Mouse (Mus musculus) ovary, postnatal 36 days (tissue): ENCODE measurements around the gene Gbp10.
"Not testable (repeated sequence)": the region's sequence is repeated elsewhere in the genome, so short reads cannot be mapped to it uniquely, and the experiment has no call there.

Experiments used
- DNase-seq: peaks from one replicate; pipeline ENCODE4 v3.0.0; 2022; ENCODE audit warnings: low spot score, mixed read lengths

The Gbp10 gene

DNA sequence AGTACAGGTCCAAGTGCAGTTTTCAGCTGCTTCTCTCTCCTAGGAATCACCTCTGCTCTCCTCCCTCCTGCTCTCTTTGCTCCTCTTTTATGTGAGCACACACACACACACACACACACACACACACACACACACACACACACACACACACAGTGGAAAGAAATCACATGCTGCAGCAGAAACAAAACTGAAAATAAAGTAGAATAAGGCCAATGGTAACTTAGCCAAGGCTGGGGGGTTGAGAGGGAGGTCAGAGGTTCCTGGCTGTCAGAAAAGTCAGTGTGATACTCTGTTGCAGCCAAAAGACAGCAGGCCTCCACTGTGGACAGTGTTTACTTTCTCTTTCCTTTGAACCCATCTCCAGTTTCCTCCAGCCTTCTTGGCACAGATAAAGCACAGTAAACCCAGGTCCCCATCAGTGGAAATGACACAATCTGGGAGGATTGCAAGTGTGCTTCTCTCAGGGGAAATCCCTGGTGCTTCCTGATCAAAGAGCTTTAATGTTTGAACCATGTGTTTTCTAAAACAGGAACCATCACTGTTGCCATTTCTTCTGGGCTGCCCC, at the start of gene Gbp10:
Gene Gbp10 (minus strand): TSS at position 51 of the 565 bp plus-strand sequence.
- DNase-seq: not testable (repeated sequence)

- DNase-seq: not testable (repeated sequence)
These were observed 21.3 kb upstream of the Gbp10 start for GRCm38 (mm10) chr5:105260673-105261072.

- no peak for DNase-seq
These were observed 13.2 kb upstream of the Gbp10 start for GRCm38 (mm10) chr5:105252491-105252890.

- DNase-seq: not testable (repeated sequence)
These were observed 5.4 kb upstream of the Gbp10 start for GRCm38 (mm10) chr5:105244741-105245140.

GRCm38 (mm10) chr5:105240982-105241381, 1.6 kb upstream of the Gbp10 start:
- not testable (repeated sequence) for DNase-seq

DNA sequence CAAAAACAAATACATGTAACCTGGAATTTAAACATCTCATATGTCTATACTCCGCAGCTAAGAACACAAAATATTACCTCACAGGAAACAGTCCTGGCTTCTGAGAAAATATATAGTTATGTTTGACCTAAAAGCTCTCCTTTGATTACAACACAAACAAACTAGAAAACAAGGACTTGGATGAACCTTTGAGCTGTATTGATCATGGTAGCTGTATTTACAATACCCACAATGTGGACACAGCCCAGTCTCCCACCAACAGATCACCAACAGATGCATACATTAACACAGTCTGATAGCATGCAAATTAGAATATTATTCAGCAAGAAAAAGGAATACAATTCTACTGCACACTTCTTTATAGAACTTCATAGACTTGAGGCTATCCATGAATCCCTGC, 931 bp downstream of the Gbp10 start:
- DNase-seq: not testable (repeated sequence)

- not testable (repeated sequence) for DNase-seq
These were observed 3.3 kb downstream of the Gbp10 start for GRCm38 (mm10) chr5:105236040-105236439.

DNA sequence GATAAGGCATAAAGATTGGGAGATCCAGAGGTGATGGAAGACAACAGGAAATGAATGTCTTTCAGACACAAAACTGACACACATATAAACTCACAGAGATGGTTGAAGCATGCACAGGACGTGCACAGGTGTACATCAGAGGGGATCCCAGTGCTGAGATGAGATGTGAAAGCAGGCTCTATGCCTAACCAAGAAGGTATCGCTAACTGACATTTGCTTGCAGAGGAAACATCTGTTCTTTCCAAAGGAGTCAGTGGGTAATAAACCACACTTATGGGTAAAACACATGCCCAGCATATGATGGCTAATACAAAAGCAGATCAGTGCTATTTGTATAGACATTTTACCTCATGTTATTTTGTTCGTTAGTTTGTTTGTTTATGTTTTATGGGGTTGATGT, 30.4 kb downstream of the Gbp10 start:
- DNase-seq: not testable (repeated sequence)

DNA sequence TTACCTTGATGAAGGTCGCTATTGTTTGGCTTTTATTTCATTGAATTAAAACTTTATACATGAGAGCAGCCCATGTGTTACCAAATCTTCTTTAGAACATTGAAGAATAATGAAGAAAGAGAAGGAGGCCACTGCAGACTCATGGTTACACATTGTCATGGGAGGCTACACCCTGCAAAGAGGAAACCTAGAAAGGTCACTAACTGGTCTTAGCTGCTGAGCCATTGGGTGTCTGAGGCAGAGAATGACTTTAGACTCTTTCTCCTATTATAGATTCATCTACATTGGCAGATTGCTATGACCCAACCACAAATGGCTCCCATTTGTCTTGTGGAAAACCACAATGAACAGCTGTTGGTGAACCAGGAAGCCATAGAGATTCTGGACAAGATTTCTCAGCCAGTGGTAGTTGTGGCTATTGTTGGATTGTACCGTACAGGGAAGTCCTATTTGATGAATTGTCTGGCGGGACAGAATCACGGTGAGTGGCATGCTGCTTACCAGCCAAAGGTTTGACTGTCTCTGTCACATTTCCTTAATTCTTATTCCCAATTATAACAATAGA, 38.5 kb downstream of the Gbp10 start:
- not testable (repeated sequence) for DNase-seq

GRCm38 (mm10) chr5:105199149-105199548, 40.2 kb downstream of the Gbp10 start:
- DNase-seq: not testable (repeated sequence)

DNA sequence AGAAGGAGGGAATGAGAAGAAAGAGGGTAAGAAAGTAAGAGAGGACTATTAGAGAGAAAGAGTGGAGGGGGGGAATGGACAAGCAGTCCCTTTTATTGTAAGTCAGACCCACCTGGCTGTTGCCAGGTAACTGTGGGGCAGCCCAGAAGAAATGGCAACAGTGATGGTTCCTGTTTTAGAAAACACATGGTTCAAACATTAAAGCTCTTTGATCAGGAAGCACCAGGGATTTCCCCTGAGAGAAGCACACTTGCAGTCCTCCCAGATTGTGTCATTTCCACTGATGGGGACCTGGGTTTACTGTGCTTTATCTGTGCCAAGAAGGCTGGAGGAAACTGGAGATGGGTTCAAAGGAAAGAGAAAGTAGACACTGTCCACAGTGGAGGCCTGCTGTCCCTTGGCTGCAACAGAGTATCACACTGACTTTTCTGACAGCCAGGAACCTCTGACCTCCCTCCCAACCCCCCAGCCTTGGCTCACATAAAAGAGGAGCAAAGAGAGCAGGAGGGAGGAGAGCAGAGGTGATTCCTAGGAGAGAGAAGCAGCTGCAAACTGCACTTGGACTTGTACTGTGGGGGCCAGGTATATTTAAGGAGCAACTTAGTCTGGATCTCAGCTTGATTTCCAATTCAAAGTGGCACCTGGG, 41.3 kb downstream of the Gbp10 start:
- DNase-seq: not testable (repeated sequence)

GRCm38 (mm10) chr5:105196308-105196707, 43.0 kb downstream of the Gbp10 start:
- not testable (repeated sequence) for DNase-seq

- DNase-seq: not testable (repeated sequence)
These were observed 46.8 kb downstream of the Gbp10 start for GRCm38 (mm10) chr5:105192536-105192935.

DNA sequence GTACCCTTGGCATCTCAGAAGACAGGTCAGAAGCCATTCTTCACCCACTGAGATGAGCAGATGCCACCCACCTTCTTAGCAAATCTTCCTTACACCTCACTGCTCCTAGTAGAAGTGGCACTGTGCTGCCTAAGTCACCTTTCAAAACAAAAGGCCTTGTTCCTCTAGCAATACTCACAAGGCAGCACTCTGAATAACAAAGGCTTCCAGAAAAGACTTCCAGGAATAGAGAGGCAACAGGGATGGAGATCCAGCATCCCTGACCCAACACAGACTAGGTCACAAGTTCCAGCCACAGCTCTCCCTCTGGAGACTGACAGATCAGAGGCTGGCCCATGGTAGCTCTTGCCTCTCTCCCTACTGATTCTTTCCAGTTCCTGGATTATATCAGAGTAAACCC, 57.9 kb downstream of the Gbp10 start:
- DNase-seq: no peak
